Mouse (Mus musculus) right cerebral cortex, adult 2 months (tissue): ENCODE measurements around the gene Rsph14.
"Not testable (repeated sequence)": the region's sequence is repeated elsewhere in the genome, so short reads cannot be mapped to it uniquely, and the experiment has no call there.

Experiments
- DNase-seq, 2 experiments: peaks; one replicate each; pipeline ENCODE4 v3.0.0; 2021 to 2022; ENCODE audit warnings: low spot score in 2 of 2

Rsph14 gene

DNA sequence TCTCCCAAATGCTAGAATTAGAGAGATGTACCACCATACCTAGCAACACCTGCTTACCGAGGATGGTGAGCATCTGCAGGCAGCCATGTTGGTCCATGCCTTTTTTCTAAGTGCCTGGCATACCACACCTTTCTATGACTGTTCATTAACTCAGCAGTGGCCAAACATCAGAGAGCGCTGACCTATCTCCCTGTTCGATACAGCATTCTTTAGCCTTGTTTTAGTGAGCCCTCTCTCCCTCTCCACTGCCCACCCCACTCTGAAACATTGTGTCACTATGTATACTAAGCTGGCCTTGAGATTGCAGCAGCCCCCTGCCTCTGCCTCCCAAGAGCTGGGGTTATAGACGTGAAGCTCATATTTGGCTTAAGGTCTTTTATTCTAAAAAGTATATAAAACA is 21.3 kb upstream of the Rsph14 start:
- DNase-seq = no peak

DNA sequence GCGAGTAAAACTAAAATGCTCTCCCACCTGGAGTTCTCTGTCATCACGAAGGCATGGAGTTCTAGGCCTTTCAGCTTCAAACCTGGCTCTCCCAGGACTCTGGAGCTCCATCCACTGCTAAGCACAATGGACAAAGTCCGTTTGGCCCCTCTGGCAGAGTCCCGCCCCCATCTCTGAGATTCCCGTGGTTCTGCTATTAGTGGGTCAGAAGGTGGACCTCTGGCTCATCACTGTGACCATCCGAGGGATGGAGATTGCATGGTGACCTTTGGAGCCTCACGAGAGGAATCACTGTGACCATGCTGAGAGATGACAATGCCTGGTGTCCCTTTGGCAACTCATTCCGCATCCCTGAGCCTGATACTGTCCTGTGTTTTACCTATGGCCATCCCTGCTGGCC is 20.5 kb upstream of the Rsph14 start:
- DNase-seq = no peak

DNA sequence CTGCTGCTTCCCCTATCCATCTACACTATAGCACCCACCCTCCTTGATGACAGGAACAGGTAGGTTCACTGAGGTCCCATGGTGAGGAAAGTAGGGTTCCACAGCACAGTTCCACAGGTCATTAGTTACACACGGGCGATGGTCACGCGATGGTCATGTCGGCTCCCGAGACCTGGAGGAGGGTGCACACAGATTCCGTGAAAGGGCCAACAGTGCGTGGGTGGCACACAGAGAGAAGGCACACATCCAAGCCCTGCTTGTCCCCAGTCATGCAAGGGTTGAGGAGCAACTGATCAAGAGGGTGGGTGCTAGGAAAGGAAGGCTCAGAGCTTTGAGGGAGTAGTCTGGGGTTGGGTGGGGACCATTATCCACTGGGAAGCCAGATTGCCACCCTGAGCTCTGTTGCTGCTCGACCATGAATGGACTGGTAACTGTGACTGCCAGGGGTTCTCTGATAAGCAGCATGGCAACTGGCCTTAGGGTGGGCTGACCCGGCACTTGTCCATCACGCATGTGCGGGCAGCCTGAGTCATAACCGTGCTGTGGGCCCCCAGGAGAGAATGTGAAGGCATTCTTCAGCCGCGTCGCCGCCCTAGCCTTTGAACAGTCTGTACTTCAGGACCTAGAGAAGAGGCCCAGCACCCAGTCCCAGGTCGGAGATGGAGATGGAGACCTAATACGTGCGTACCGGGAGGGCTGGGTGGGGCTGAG is 19.1 kb upstream of the Rsph14 start:
- DNase-seq = no peak

DNA sequence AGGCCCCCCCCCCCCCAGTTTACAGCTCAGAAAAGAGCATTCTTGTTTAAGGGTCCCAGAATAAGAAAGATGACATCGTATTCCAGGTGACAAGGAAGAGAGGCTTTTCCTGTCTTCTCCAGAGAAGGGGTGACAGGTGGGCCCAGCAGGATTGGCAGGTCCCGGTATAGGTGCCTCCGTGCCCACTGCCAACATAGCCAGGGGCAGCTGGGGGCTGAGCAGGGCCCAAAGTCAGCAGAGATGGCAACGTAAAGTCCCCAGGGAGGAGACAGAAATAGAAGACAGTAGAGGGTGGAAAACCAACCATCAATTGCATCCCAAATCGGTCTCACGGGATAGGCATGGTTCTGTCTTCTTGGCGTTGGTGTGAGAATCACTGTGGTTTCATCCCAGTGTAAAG is 16.3 kb upstream of the Rsph14 start:
- no peak for DNase-seq

DNA sequence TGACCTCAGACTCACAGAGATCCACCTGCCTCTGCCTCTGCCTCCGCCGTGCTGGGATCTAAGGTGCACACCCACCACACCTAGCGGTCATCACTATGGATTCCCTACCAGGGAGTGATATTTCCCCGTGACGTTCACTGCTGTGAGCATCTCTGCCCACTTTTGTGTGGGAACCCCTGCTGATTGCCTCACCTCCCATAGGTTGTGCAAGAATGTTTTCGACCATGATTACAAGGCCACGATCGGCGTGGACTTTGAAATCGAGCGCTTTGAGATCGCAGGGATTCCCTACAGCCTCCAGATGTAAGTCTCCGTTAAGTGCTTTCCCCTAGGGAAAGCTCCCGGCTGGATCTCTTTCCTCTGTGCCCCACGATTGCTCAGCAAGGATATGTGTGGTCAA is 13.4 kb upstream of the Rsph14 start:
- no peak for DNase-seq

DNA sequence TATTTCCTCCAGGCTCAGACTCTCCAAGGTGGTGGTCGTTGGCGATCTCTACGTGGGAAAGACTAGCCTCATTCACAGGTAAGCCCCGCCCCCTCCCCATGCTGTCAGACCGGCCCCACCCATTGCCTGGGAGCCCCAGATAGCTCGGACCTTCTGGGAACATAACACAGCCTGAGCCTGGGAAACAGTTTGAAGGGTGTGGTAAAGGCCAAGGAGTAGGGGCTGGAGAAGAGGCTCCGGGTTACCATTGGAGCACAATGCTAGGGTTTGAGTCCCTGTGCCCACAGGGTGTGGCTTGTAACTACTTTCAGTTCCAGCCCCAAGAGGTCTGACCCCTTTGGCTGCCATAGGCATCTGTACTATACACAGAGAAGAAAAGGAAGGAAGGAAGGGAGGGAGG is 12.1 kb upstream of the Rsph14 start:
- DNase-seq = no peak

DNA sequence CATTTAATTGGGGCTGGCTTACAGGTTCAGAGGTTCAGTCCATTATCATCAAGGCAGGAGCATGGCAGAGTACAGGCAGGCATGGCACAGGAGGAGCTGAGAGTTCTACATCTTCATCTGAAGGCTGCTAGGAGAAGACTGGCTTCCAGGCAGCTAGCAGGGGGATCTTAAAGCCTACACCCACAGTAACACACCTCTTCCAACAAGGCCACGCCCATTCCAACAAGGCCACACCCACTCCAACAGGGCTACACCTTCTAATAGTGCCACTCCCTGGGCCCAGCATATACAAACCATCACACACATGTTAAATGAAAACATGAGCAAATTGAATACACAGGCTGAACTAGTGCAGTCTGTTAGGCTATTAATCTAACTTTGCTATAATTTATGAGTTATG is 9.7 kb upstream of the Rsph14 start:
- not testable (repeated sequence) for DNase-seq

DNA sequence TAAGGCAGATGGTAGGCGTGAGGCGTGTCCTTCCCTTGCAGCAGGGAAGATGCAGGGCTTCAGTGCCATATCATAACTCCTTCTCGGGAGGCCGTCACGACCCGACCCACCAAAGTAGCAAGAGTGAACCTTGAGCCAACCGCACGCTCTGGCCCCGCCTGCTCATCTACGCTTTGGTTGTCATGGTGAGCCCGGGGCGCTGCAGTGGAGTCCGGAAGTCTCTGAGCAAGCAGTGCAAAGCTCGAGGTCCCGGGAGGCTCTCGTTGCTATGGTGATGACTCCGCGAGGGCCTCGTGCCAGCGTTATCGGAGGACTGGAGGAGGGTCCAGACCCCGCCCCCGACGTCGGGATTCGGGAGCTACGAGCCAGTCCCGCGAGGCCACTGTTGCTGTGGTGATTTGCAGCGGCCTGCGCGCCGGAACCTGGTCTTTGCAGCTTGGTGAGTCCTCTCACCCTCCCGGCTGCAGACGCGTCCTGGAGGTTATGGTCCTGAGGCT is 4.5 kb upstream of the Rsph14 start, which contains the start of gene Rab36:
Gene Rab36 (plus strand): TSS at position 176 of the 497 bp plus-strand sequence.
- peak; percentile 93 to 96 for DNase-seq

DNA sequence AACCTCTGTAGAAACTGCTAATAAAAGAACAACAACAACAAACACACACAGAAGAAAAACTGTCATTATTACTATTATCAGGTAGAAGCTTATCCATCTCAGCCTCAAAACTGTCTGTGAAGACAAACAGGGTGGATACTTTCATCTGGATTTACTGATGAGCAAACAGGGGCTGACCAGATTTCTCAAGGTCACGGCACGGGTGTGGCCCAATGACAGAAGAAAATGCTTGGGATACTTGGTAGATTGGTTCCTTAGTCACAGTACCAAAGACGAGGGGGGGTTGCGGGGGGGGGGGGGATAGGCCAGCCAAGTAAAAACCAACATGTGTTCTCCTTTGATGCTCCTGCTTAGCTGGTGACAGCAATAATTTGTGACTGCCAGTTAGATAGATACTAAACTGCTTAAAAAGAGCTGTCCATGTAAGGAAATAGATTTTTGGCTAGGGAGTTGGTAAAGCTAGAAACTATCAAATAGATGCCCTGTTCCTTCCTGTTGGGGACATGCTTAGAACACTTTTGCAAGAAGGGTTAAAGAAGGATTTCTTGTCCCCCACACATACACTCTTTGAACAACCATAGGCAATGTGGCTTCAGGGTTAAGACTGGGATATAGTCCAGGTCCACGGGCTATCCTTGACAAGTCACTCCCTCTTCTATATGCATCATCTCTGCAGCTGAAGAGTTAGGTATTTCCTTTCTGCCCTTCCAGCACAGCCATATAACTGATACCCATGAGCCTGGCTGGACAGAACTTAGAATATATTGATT is 856 bp downstream of the Rsph14 start:
- no peak for DNase-seq

DNA sequence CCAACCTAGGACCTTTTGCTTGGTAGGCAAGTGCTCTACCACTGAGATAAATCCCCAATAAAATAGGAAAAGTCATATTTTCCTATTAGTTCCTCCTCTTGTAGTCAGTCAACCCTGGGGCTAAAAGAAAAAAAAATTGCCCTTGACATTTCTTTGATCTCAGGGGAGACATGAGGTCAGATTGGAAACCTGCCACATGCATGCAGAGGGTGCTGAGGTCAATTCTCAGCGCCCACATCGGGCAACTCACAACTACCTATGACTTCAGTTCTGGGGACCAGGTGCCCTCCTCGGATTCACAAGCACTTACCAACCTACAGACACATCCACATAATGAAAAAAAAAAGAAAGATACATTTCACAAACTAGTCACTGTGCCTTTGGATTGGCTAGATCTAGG is 2.2 kb downstream of the Rsph14 start:
- DNase-seq = no peak

DNA sequence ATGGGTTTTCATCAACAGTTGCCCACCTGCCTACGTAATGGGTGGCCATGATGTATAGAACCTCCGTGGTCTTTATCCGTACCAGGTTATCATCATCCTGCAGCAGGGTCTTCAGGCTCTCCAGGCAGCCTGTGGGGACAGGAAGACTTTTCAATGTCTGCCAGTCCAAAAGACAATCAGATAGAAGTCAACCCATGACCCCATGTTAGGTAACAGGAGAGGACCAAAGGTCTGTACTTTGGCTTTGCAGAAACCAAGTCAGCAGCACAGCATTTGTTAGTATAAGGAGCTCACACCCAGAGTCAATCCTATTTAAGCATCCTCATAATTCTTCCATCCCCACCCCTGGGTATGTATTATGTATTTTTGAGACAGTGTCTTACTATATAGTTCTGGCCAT is 2.7 kb downstream of the Rsph14 start:
- no peak for DNase-seq

DNA sequence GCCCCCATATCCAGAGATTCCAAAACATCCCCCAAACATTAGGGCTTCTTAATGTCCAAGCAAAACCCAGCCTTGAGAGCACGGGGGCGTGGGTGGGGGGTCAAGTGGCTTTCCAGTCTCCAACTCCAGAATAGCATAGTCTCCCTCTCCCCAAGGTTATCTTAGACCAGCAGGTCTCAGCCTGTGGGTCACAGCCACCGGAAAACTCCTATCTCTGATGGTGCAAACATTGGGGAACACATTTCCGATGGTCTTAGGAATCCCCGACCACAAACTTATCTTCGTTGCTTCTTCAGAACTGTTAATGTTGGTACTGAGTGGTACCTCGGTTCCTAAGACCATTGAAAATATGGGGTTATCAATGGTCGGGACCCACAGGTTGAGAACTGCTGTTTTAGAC is 3.6 kb downstream of the Rsph14 start:
- DNase-seq = no peak

DNA sequence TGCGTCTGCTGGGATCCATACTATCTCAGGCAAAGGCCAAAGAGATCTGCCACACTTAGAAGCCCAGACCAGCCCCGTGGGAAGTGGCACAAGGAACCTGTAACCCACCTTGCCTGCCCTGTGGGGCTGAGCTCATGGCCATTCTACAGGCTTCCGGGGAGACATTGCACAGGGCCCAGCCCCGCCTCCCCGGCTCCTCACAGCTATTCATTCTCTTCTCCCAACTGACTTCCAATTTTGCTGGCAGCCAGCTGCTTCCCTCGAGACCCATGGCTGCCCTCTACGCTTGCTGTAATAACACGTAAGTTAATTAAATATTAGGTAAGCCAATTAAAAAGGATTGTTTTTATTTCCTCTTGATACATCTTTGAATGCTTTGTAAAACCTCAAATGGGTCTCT is 5.9 kb downstream of the Rsph14 start:
- no peak for DNase-seq

DNA sequence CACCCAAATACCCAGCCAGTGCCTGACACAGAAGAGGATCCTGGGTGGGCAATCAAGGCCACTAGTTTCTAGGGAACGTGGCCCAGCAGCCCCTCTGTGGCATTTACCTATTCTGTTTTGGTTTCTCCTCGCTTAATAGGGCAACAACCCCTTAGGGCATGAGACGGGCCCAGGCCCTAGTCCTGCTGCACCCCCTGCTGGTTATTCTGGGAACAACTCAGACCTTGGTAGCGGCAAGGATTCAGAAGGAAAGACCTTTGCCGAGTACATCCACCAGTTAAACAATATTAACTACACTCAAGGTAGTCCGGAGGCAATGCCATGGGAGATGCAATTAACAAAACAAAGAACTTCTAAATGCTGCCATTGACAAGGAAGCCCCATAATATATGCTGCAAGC is 11.2 kb downstream of the Rsph14 start:
- DNase-seq = peak; percentile 87 to 89

DNA sequence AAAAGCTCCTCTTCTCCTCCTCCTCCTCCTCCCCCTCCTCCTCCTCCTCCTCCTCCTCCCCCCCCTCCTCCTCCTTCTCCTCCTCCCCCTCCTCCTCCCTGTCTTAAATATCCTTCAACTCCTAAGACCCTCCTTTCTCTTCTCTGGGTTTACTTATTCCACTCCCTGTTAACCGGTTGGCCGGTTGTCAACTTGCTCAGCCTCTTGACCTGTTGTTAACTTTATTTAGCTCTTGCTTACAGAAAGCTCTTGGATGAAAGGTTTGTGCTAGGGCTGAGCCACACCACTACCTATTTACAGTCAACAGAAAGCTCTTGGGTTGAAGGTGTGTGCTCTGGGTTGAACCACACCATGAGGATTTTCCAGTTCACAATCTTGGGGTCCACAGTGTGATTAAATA is 12.1 kb downstream of the Rsph14 start:
- no peak for DNase-seq

DNA sequence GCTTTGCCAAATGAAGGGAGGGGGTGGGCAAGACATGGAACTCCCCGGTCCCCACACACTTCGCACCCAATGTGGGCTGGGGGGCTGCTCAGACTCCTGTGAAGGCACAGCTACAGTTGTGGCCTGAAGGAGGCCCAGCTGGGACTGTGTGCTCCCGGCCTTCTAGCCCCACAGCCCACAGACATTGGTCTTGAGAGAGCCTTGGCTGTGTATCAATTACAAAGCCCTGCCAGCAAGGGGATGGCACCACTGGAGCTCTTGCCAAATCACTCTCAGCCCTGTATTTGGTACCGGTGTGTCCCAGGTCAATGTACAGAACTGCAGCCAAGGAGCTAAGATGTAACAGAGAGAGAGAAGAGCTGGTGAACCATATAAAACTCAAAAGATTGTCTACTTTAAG is 15.9 kb downstream of the Rsph14 start:
- no peak for DNase-seq

DNA sequence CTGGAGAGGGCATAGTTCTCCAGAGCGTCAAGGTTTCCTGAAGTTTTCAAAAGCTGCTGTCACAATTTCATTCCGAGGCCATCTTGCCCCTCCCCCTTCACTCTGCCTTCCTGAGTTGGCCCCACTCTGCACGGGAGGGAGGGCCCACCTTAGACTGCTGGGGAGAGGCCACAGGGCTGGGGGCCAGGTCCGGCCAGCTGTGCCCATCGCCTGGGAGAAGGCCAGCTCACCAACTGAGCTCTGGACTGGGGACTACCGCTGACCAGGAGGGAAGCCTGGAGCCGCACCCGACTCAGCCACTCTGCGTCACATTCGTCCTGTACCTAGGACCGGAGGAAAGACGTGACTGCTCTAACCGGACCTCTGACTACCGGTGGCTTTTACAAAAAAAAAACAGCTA is 16.9 kb downstream of the Rsph14 start:
- no peak for DNase-seq

DNA sequence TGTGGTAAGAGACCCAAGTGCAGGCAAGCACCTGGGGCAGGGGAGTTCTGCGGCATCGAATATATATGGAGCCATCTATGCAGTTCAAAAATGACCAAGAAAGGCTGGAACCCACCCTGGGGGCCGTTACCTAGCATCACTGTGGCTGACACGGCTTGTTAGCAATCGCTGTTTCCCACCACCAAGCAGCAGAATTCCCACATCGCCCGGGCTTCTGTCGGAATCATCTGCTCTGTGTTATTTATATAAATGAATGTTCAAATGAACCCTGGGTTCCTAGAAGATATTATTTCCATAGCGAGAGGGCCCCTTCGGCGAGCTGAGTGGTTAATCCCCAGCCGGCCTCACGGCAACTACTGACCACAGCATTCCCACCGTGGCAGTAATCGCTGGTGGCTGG is 21.7 kb downstream of the Rsph14 start:
- no peak for DNase-seq

DNA sequence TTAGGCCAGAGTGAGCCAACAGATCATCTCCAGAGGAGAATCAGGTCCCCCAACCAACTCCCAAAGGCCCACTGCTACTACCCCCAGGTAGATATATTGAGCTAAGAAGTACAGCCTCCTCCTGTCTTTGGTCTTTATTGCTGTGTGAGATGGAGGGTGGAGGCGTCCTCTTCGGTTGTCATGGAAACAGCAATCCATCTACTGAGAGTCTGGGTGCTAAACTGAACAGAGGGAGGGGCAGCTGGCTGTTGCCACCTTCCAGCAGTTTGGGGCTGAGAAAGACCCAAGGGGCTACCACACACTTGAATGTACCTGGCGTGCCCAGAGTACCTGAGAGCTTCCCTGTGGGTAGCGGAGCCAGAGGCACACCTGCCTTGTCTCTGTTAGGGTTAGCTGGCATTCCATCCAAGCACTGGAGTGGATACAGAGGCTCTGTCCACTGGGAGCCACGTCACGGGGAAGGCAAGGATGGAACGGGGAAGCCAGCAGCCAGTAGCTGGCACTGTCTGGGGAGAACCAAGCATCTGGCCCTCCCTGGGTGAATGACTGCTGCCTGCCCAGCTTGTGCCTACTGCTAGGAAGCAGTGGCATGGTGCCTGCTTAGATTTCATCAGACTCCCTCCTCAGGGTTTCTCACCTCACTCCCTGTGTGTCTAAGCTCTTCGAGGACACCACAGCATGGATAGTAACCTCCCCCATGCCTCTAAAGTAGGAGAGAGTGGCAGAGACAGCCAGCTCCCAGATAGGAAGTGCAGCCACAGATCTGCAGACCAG is 25.3 kb downstream of the Rsph14 start:
- peak; percentile 73 to 78 for DNase-seq

DNA sequence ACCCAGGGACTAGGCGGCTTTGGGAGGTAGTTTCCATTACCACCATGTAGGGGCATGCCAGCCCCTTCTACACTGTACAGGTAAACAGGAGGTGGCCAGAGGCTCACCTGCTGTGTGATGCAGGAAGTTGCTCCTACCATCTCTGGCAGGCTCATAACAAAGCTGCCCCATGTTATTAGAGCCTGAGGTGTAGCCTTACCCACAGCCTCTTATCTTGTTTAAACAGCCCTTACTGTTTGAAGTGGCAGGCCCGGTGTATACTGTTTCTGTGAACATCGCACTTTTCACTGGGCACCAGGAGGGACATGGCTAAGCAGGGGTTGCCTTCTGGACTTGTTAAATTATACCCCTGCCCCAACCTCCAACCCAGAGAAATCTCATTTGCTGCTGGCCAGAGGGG is 28.3 kb downstream of the Rsph14 start:
- no peak for DNase-seq

DNA sequence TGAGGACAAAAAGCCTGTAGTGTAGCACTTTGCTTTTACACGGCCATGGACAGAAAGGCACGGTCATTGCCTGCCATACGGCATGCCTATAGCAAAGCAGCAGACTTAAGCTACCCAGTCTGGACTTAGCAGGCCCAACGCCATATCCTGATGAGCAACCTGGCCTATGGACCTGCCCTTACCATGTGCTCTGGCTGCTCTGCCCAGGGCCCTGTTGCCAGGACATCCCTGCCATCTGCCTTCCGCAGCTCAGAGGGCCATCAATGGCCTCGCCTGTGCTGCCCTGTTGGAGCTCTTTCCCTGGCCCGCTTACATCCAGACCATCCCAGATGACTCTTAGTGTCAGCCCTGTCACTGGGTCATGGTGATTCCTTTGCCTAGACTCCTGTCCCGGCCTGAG is 31.0 kb downstream of the Rsph14 start:
- DNase-seq = no peak

DNA sequence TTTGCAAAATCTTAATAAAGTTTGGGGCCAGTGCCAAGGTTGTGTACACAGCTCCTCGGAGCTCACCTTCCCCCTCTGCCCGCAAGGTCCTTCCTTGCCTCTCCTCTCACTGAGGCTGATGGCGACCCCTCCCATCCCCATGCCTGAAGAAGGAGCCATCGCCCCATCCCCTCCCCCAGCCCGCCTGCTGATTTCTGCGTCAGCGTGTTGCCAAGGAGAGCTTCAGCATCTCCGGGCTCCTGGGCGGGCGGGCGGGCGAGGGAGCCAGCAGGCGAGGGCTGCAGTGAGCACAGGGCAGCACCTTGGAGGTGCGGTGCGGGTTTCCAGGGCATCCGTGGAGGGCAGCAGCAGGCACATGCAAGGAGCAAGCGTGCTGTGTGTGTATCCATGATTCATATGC is 37.0 kb downstream of the Rsph14 start:
- peak; percentile 57 to 65 for DNase-seq

DNA sequence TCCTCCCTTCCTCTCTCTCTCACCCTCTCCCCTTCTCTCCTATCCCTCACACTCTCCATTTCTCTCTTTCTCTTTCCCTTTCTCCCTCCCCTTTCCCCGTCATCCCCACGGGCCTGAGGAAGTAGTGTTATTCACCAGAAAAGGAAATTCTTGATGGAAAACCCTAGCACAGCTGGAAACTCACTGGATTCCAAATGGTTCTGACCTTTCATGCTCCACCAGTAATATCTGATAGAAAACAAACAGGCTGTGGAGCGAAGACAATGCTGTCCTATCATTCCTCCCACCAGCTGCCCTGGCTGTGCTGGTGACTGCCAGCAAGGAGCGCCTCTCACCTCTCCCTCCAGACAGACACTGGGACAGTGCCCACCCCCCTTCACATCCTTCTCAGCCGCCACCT is 37.5 kb downstream of the Rsph14 start:
- DNase-seq = no peak
